Mouse (Mus musculus): ENCODE results near the gene Pga5. TPM values are rescaled to one million over a fixed set of nuclear protein-coding genes. Genes with fewer than 3 reads are reported as not detected.
A peak's percentile ranks its signal among the peaks of the same experiment; 100 is the strongest.

The Pga5 gene
- total RNA-seq, 4 experiments from 2014 or later: not detected

DNA sequence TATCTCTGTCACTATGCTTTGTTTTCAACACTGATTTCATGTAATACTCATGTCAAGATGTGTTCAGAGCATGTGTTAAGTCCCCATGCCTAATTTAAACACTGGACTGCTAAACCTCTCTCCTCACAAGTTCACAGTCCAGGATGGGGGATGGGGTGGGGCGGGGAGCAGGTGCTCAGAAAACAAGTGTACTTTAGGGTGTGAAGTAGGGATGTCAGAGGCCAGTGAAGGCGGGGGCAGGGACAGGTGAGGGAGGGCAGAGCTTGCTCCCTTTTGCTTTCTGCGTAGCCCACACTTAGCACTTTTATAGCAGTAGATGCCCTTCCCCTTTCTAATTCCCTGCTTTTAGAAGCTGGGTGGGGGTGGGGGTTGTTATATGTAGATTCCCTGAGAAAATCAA lies 12.8 kb downstream of the Pga5 start:
- no peak for DNase-seq

DNA sequence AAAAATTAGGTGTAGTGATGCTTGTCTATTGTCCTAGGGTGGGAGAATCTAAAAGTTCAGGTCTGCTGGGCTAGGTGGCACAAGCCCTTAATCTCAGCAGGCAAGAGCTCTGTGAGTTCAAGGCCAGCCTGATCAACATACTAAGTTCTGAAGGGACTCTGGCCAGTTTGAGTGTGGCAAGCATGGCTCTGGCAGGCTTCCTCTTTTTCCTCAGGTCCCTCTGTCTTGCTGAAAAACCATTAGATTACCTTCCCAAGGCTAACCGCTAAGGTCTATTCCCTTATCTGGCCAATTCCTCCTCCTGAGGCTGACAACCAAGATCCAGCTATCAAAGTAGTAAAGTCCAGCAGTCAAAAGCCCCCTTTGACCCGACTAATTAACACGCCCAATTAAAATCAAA lies 15.2 kb downstream of the Pga5 start:
- no peak for DNase-seq

DNA sequence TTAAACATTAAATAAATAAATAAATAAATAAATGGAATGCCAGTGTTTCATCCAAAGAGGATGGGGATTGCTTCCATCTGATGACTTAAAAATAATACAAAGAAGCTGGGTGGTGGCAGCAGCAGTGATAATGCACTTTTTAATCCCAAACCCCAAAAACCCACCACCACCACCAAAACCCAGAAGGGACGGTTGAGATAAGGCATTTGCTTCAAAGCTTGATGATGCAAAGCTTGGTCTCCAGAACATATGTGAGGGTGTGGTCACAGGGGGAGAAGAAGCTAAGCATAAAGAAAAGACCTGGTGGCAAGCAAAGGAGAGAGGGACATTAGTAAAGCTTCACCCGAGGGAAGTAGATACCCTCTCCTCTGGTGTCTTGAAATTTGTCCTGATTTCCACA lies 16.0 kb downstream of the Pga5 start:
- no peak for DNase-seq

DNA sequence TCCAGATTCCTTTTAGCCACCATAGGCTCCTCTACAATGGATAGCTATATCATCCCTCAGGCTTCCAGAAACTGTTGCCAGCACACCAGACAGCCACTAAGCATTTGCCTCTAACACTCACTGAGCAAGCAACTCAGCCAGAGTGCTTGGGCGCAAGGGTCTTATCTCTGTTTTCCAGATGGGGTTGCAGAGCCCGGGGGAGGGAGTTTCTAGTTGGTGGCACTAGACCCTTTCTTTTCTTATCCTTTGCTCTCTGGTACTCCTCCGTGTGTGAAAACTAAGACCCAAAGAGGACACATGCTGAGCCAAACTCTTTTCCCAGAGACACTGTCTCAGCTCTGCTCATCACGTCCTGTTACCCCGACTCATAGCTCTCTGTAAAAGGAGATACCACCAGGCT lies 16.5 kb downstream of the Pga5 start:
- no peak for DNase-seq

DNA sequence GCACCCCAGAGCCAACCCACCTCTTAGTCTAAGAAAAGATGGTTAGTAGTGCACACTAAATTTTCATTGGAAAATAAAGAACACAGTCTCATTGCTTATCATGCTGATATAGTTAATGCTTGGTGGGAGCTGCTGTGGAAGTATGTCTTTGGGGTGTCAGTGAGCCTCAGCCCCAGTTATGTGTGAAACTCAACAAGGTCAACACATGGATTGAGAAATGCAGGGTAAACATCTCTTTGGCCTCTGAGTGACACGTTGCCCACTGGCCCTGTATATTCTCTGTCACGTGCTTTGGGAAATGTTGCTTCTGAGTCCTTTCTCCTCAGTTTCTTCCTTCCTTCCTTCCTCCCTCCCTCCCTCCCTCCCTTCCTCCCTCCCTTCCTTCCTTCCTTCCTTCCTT lies 19.5 kb downstream of the Pga5 start:
- DNase-seq: no peak

DNA sequence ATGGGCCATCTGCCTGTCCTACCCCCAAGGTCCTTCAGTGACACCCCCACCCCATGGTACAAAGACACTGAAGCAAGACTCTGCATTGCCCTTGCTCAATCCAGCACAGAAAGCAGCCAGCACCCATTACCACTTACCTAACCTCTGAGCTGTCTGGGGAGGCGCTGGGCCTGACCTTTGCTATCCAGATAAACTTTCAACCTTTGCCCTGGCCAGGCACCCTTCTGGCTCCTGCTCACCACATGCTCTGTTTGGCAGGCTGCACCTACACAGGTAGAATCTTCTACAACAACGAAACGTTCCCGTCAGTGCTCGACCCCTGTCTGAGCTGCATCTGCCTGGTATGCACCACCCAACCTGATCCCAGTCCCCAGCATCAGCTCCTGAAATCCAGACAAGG lies 20.1 kb downstream of the Pga5 start:
- DNase-seq: no peak

DNA sequence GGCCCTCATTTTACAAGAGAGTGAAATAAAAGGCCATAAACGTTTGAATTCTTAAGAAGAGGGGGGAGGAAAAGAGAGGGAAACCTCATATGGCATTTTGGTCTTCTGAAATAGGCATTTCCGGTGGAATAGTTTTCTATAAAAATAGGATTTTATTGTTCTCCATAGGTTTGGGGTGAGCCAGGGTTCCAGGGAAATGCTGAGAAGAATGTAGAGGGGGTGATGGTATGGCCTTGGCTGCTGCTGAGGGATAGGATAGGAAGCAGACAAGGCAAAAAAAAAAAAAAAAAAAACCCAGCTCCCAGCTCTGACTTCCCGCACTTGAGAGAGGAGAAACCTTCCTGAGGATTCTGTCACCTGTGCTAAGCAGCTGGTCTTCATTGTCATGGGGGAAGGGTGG lies 21.8 kb downstream of the Pga5 start:
- DNase-seq: no peak

DNA sequence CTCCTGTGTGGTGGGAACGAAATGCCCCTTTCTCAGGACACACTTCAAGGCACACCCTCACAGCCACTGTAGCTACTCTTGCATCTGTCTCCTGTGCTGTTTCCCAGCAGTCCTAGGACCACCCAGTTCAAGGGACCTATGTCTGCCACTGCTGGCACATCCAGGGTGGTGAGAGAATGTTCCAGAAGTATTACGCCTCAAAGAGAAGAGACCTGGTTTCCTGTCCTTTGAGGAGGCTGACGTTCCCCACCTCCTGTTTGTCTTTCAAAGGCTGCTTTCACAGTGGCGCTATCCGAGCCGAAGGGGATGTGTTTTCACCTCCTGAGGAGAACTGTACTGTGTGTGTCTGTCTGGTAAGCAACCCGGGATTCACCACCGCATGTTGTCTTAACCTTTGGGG lies 29.7 kb downstream of the Pga5 start:
- no peak for DNase-seq

DNA sequence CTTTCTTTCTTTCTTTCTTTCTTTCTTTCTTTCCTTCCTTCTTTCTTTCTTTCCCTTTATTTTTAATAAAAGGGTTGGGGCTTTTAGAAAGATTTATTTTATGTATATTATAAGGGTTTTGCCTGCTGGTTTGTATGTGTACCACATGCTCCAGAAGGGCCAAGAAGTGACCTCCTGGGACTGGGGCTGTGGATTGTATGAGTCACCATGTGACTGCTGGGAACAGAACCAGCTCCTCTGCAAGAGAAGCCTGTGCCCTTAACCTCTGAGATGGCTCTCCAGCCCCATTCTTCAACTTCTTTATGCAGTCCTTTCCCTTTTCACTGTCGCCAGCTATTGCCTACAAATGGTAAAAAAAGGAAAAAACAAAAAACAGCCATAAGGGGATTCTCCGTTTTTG lies 32.3 kb downstream of the Pga5 start:
- peak; percentile 40 for DNase-seq

DNA sequence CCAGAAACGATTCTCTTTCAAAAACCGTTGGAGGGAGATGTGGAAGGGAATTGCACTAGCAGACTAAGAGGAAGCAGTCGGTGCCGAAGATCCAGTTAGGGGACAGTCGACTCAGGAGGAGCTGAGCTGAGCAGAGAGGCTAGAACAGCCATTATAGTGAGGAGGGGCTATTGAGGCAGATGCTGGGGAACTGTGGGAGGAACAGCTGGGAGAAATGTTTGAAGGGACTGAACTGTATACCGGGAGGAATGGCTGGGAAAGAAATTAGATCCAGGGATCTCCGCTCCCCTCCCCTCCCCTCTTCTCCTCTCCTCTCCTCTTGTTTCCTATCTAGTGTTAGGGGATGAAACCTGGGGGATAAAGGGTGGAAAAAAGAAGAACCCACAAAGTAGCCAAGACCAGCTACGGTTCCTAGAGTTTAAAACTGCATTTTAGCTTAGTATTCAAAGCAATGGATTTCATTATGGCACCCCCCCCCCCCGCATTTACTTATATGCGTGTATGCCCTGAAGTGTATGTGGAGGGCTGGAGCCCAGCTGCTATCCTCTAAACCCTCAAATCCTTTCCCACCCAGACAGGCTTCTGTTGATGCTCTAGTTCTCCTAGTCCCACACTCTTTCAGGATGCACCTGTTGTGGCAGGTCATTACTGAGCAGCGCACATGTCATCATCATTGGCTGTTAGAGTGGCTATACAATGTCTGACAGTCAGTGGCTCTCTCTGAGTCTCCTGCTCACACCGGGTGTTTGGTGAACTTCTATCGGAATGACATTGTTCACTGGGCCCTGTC lies 37.1 kb downstream of the Pga5 start:
- DNase-seq: no peak

DNA sequence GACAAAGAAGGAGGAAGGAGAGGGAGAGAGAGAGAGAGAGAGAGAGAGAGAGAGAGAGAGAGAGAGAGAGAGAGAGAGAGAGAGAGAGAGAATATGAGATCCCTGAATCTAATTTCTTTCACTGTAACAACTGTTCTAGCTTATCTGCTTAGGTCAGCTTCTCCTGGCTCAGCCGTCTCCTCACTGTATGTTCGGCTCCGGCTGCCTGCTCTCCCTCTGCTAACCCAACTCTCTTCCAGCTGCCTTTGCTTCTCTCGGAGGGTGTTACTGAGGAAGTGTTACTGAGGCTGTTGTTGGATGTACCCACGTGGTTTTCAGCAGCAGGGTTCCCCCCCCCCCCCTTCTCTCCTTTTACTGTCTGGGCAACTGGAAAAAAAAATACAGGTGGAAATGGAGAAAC lies 37.8 kb downstream of the Pga5 start:
- DNase-seq: no peak

DNA sequence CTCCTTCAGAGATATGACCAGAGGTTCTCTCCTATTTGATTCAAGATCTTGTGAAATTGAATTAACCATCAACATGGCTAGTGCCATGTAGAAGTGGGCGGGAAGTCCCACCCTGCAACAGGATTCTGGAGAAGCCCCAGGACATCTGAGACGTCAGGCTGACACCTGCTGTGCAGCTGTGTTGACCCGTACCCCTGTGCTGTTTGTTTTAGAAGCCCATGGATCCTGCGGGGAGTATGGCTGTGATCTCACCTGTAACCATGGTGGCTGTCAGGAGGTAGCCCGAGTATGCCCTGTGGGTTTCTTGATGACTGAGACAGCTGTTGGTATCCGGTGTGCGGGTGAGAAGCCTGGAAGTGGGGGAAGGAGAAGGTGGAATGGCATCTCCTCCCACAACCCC lies 40.0 kb downstream of the Pga5 start:
- DNase-seq: no peak

DNA sequence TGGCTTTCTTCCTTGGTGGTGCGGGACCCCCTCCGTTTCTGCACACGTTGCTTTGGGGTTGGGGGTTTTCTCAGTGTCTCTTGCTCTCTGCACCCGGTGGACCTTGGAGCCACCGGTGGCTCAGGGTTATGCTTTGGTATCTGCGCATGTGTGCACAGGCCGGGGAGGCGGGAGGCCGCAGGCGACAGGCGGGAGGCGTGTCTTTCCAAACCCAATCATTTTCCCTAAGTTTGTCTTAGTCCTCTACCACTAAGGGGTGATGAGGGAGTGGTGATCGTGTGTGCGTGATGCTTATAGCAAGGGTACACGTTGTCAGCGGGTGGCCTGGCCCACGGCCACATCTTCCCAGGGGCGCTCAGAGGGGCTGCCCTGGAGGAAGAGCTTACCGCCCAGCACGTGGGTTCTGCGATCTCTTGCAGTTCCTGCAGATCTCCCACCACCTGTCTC lies 43.0 kb downstream of the Pga5 start:
- peak; percentile 34 for DNase-seq

DNA sequence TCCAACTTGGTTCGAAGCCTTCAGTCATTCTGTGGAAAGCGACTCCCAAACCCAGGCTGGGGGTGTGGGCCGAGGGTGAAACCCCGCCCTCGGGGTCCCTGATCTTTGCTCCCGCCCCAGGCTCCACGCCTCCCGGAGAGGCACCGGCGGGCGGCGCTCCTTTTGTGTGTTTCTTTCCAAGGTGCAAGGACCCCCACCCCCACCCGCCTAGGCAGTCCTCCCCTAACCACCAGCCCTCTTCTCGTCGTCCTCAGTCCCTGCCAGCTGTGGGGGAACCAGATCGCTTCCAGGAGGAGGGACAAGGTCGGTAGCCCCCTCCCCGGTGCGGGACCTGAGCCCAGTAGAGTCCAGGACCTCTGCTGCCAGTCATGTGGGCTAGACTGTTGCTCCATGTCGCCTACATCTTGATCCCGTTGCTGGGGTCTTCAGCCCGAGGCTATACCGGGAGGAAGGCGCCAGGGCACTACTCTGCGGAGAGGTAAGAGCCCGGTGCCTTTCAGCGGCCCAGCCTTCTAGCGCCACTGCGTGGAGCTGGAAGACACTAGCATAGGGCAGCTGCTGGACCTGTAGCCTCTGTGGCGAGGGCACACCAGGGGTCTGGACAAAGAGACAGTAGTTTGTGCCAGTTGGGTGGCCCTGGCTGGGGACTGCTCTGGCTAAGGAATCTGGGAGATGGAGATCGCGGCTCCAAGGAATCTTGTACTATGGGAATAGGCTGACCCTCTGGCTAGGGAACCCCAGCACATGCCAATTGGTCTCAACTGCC lies 43.6 kb downstream of the Pga5 start, which contains the start of gene Vwce:
Gene Vwce, plus strand, starts transcription at position 108 of the 766 bp plus-strand sequence.
- DNase-seq: peak; percentile 28

Other genes with a start within 250 kb of the Pga5 start
- gene Lrrc10b, start 220.6 kb downstream of the Pga5 start, total RNA-seq (2022): 1 to 10 TPM; 2.6 to 3.8 (median 3.5) TPM
- 1 to 10 TPM in 2 of 4 experiments, under 1 TPM in 2; 0.52 to 2.2 (median 1.0) TPM for gene Ppp1r32, start 195.1 kb downstream of the Pga5 start, total RNA-seq (2022)
- gene Cpsf7, start 152.8 kb downstream of the Pga5 start, total RNA-seq (2022): 10 to 100 TPM; 46.9 to 89.6 (median 65.8) TPM
- 10 to 100 TPM; 57.2 to 75.2 (median 66.6) TPM for gene Sdhaf2, start 151.9 kb downstream of the Pga5 start, total RNA-seq (2022)
- gene Tmem216, start 121.8 kb downstream of the Pga5 start, total RNA-seq (2022): 10 to 100 TPM; 20.9 to 28.1 (median 23.5) TPM
- gene Cyb561a3, start 100.9 kb downstream of the Pga5 start, total RNA-seq (2022): 10 to 100 TPM; 20.4 to 25.9 (median 22.7) TPM
- gene Tmem138, start 100.7 kb downstream of the Pga5 start, total RNA-seq (2022): 10 to 100 TPM in 2 of 4 experiments, 1 to 10 TPM in 2; 9.3 to 16.1 (median 12.2) TPM
- 100 to 1,000 TPM; 281 to 297 (median 289) TPM for gene Ddb1, start 72.7 kb downstream of the Pga5 start, total RNA-seq (2022)
- gene Tkfc, start 72.4 kb downstream of the Pga5 start, total RNA-seq (2022): 10 to 100 TPM; 20.6 to 22.2 (median 21.3) TPM
- gene Vwce, start 43.9 kb downstream of the Pga5 start, total RNA-seq (2022): 1 to 10 TPM in 1 of 4 experiments, under 1 TPM in 2, not detected in 1; 0.06 to 1.7 (median 0.59) TPM
- gene Vps37c, start 10.7 kb upstream of the Pga5 start, total RNA-seq (2022): 10 to 100 TPM; 24.3 to 40.8 (median 25.3) TPM
- gene Cd5, start 60.9 kb upstream of the Pga5 start, total RNA-seq (2022): under 1 TPM in 2 of 4 experiments, not detected in 2; 0.12 to 0.27 TPM
- gene Cd6, start 152.0 kb upstream of the Pga5 start, total RNA-seq (2022): under 1 TPM in 2 of 4 experiments, not detected in 2; 0.18 to 0.30 TPM
- gene Slc15a3, start 161.7 kb upstream of the Pga5 start, total RNA-seq (2022): 1 to 10 TPM; 3.7 to 8.4 (median 5.1) TPM
- gene Tmem132a, start 191.9 kb upstream of the Pga5 start, total RNA-seq (2022): 10 to 100 TPM; 39.0 to 47.6 (median 39.9) TPM
- 100 to 1,000 TPM; 132 to 209 (median 153) TPM for gene Tmem109, start 203.9 kb upstream of the Pga5 start, total RNA-seq (2022)
- gene Prpf19, start 217.2 kb upstream of the Pga5 start, total RNA-seq (2022): 100 to 1,000 TPM; 202 to 232 (median 221) TPM
- gene Zp1, start 242.6 kb upstream of the Pga5 start, total RNA-seq (2022): not detected

Measured in adrenal gland, adult 8-10 months (tissue).